Mouse (Mus musculus) ES-Bruce4 (cell line): ENCODE measurements around the gene D630045J12Rik.

Experiments
- CTCF ChIP-seq: IDR thresholded peaks from one replicate; pipeline ENCODE4 v1.8.1; 2011; ENCODE audit warnings: low read depth, low read length
- EP300 ChIP-seq: IDR thresholded peaks from 2 replicates; pipeline ENCODE4 v1.6.1; 2011; ENCODE audit warnings: low read depth, low read length; ENCODE audit not compliant: insufficient read depth
- POLR2A ChIP-seq: IDR thresholded peaks from one replicate; pipeline ENCODE4 v1.8.1; 2011; ENCODE audit warnings: low read length; ENCODE audit not compliant: insufficient read depth

- TF ChIP-seq POLR2A (no peak), CTCF (no peak), EP300 (no peak)
Observed at GRCm38 (mm10) chr6:38148626-38149025, 105.2 kb downstream of the D630045J12Rik start.
